Mouse (Mus musculus) MN1 (cell line): ENCODE data around the gene Cd101.

ENCODE experiments used
- DNase-seq: peaks from one replicate; pipeline ENCODE4 v3.0.0-alpha.2; 2016; ENCODE audit warnings: low spot score

Cd101 gene

DNA sequence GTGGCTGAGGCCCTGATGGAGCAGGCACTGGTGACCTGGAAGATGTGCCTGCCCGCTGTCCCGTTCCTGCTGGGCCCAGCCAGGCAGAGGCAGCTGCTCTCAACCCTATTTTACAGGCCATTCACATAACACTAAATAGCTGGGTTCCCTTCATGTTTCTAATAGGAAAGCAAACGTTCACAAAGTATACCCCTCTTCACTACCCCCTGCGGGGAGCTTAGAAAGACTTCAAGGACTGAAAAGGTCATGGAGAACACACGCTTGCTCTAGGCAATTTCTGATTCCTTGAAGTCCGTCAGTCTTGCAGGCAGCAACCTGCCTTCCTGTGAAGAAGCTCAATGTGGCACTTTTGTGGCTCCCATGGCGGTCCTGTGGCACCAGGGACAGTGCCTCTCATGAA lies 12.6 kb upstream of the Cd101 start:
- no peak for DNase-seq

DNA sequence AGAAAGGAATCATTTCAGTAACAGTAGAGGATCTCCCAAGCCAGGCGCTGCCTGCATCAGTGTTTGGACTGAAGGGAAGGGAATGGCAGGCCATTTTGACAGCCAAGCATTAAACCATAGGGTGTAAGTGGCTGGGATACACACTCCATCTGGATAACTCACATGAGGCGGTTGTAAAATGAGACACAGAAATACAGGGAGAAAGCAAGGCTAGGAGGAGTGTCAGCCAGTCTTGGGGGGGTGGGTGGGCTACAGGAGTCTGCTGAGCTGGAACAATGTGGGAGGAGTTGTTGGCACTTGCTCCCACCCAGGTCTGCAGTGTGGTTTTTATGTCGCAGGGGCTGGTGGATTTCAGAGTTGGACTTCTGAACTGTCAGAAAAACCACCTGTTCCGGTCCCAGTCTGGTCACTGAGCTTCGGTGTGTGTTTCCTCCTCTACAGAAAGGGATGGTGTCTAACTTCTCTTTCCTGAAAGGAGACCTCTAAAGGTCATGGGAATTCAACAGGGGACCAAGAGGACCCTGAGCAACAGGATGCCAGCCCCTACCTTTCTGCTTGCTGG lies 8.7 kb upstream of the Cd101 start:
- DNase-seq: no peak

DNA sequence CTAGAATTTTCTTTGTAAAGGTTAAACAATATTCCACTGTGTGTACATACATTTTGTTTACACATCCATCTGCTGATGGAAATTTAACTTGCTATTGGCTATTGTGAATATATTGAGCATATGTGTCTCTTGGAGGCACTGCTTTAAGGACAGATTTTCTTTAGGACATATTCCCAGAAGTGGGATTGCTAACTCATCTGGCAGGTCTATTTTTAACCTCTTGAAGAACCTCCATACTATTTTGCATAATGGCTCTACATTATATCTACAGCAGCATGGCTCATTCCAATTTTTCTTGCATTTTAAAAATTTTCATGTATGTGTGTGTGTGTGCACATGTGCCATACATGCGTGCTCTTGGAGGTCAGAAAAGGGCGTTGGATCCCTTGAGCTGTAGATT lies 6.6 kb upstream of the Cd101 start:
- no peak for DNase-seq

DNA sequence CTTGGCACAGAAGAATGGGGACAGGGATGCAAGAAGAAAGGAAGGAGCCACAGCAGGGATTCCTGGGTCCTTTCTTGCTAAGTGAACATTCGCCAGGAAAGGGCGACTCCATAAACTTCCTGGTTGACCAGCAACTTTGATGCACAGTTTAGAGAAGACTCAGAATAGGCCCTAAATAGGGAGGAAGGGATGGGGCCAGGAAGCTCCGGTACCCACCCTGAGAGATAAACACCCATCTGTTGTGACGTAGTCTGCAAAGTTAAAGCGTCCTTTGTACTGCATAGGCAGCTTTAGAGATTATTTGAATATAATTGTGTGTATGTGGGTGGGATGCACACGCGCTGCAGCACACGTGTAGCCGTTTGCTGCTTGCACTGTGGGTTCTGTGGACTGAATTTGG lies 5.2 kb upstream of the Cd101 start:
- DNase-seq: no peak

DNA sequence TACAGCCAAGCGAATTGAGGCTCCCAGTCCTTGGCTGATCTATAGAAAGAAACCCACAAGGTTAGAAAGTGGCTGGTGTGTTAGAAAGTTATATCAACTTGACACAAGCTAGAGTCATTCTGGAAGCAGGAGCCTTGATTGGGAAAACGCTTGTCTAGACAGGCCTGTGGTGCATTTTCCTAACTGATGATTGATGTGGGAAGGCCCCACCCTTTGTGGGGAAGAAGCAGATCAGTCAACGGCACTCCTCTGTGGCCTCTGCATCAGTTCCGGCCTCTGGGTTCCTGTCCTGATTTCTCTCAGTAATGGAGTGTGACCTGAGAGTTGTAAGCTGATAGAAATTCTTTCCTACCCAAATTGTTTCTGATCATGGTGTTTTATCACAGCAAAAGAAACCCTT lies 4.3 kb upstream of the Cd101 start:
- no peak for DNase-seq

DNA sequence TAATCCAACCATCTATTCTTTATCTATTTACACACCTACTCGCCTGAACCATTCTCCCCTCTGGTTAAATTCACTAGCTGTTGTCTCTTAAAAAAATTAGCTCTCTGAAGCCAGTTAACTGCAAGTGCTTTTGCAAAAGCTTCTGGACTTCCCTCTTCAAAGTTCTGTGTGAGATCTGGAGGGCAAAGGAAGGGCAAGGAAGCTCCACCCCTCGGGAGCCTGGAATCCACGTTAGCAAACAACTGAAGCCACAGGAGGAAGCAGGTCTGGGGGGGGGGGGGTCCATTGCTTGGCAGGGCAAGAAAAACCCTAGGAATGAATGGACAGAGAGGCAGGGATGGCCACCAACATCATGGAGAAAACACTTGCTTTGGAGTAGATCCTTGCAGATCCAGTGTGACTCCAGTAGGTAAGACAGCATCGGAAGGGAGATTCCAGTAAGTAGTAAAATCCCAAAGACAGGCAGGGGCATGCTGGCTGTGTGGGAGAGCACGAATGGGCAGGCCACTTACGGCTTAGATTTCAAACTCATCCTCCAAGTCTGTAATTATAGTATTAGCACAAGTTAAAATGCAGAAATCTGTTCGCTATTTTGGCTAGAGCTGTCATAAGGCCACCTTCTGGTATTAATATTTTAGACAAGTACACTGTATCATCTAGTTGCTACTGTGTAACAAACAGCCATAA lies 2.2 kb upstream of the Cd101 start:
- DNase-seq: no peak

DNA sequence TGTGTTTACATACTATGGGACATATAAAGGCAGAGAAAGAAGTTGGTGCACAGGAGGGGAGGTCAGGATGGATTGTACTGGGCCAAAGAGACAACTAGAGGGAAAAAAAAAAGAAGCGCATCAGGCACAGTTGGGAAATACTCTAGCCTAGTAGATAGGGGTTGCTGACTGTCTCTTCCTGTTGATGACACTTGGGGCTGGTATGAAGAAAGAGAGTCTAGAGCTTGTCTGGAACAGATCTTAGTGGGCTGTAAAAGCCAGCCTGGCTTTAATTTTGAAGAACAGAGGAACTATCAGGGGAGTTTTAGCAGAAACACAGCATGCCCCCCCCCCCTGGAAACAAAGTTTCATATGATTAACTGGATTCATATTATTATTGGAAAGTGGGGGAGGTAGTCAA lies 1.3 kb upstream of the Cd101 start:
- no peak for DNase-seq

DNA sequence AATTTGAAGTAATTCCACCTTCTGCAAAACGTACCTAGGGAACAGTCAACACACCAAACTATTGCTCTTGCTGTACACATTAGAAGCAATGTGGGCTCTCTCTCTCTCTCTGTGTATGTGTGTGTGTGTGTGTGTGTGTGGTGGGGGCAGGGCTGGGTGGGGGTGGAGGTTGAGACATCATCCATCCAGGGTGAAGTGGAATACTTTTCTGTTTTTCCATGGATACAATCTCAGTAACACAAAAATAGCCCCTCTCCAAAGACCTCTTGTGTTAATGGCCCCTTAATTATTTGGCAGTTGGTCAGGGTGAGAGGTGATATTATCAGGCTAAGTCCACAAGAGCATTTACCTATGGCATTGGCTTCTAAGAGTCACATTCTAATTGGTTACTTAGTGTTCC lies 2.6 kb downstream of the Cd101 start:
- DNase-seq: no peak

DNA sequence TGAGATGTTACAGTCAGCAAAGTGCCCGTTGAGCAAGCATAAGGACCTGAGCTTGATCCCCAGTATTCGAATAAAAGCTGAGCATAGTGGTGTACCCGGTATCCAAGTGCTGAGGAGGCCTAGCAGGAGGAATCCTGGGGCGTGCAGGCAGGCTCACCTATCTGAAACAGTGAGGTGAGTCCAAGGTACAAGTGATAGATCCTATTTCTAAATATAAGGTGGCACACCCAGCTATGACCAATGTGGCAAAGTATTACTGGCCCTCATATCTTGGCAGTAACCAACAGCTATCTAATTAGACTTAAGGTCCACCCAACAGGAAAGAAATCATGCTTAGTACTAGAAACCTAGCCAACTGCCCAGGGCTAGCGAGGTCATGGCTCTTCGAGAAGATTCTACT lies 6.4 kb downstream of the Cd101 start:
- no peak for DNase-seq

DNA sequence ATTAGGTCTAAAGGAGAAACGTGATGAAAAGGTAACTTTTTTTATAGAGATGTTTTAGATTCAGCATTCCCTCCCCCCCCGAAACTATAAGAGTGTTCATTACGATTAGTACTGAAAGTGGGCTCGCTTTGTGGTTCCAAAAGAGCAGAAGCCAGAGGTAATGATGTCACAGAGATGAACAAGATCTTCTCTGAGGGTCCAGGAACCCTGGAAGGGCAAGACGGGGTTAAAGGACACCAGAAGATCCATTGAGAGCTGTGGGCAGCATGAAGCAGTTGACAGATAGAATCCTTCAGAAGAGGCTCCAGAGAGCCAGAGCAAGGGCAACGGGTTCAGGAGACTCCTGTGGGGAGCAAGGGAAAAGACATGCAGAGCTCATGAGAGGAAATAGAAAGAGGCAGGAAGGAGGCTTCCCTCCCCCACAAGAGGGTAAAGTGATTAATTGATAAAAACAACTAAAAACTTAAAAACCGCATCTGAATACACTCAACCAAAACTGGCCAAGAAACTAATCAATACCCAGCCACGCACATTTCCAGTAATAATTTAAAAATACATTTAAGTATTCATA lies 7.8 kb downstream of the Cd101 start:
- DNase-seq: no peak

DNA sequence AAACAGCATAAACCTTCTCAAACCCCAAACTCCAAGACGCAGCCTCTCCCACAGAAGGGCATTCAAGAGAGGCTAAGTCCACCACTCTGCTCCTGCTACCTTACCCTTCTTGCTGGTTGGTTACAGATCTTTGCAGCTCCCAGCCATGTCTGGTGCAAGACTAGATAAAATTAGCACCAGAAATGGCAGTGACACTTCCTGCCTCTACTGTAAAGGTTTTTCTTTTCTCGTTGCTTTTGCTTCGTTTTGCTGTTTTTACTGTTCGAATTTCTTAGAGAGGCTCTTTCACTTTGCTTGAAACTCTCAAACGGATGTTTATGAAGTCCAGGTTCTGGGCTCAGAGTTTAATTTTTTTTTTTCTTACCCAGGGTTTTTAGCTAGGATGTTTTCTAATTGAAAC lies 8.3 kb downstream of the Cd101 start:
- no peak for DNase-seq

DNA sequence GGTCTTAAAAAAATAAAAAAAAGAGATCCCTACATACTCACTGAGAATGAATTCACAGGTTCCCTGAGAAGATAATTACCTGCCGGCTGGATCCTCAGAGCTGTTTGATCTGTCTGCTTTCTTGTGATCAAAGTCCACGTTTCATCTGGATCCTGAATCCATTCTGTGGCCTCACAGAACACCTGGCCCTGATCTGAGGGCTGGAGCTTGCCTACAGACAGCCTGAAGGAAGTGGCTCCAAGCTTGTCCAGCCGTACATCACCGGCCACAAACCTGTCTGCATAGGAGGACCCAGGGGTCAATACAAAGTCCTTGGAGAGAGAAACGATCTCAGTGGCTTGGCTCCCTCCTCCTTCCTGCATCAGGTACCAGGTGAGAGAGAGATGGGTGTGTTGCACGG lies 10.9 kb downstream of the Cd101 start:
- no peak for DNase-seq

DNA sequence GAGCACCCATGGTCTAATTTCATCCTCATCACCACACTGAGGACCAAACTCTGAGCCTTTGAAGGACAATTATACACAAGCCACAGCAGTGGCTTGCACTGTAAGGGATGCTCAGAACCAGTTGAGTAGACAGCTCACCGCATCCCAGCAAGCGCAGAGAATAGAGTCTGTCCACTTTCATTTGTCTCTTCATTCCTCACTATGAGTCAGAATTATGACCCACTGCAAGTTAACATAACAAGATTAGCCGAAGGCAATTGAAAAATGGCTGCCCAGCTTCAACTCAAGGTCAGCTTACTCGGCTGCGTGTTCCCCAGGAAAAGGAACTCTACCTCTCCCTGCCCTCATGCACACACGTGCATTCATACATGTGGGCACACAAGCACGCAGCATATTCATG lies 13.3 kb downstream of the Cd101 start:
- DNase-seq: peak; percentile 51

DNA sequence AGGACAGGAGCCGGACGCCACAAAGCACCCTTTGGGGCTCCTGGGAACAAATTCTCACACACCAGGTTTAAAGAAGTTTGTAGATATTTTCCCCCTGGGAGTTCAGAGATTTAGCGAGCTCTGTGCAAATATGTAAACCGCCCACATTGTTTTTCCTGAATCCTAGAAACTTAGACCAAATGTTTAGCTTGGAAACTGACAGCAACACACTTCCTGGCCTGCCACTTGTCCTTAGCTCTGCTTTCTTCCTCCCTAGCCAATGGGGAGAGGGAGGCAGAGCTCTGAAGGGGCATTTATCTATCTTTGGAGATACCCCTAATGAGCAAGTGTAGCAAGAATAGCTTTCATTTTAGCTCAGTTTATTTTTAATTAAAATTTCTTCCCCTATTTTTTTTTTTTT lies 14.1 kb downstream of the Cd101 start:
- no peak for DNase-seq

DNA sequence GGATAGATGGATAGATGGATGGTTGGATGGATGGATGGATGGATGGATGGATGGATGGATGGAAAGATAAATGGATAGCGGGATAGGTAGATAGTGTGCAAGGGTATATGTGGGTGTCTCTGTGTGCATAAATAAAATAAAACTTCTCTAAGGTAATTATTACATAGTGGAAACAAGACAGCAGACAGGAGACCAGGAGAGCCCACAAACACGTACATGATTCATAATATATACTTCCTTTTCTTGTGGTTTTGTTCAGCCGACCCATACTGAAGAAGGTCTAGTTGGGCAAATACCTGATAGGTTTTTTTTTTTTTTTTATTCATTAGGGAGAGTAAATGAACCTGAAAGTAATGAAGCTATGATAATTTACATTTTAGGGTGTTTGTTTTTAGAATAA lies 15.8 kb downstream of the Cd101 start:
- no peak for DNase-seq

DNA sequence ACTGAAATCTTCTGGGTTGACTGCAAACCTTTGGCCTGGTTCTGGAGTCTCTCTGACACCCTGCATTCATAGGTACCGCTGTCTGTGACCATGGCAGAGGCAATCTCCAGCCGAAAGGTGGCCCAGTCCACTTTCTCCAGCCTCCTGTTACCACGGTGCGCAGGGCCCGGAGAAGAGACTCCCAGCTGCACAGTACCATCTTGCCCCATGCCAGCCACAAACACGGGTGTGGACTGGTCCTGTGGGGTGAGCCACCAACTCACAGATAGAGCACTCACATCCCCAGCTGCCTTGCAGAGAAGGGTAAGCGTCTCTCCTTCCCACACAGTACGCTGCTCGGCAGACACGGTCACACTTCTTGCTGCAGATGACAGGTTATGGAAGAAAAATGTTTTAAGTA lies 16.4 kb downstream of the Cd101 start:
- no peak for DNase-seq

DNA sequence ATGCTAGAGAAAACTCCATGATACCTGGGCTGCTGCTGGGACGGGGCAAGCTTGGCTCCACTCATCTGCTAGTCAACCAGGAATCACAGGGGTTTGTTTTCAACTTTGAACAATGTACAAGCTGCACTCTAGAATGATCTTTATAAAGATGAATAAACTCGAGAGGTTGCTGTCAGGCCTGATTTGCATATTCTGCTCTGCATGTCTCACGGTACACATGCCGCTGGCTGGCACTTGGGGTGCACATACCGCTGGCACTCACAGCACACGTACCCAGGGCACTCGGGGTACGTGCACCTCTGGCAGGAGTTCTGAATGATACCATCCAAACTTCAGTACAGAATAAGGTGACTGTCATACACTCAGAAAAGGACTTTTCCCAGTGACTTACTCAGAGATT lies 16.8 kb downstream of the Cd101 start:
- no peak for DNase-seq

DNA sequence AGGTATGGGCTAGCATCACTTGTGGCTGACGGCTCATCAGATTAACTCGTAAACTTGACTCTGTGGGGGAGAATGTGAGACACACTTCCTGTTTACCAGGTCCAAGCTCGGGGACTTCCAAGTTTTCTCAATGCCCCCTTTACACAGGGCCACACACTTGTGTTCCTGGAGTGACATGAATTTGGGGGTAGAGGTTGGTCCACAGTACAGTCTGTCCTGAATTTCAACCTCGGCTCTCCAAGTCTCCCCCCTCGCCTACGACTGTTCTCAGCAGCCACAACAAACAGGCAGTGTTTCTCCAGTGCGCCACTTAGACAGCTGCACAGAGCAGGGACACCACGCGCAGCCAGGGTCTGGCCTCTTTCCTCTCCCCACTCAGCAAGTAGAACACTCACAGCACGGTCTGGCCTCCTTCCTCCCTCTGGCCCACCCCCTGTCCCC lies 17.2 kb downstream of the Cd101 start:
- DNase-seq: no peak

DNA sequence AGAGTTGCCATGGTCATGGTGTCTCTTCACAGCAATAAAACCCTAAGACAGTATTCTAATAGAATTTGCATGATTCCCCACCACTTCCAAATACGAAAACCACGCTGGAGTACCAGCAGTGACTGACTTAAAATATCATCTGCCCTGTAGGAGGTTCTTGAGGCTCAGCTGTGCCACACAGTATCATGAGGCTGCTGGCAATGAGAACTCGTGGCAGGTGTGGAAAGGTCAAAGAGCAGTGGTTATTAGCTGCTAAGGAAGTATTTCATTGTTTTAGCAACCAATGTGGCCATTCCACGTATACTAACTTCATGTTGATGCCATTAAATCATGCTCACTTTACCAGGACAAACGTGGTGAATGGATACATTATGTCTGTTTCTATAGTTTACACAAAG lies 18.2 kb downstream of the Cd101 start:
- DNase-seq: no peak

DNA sequence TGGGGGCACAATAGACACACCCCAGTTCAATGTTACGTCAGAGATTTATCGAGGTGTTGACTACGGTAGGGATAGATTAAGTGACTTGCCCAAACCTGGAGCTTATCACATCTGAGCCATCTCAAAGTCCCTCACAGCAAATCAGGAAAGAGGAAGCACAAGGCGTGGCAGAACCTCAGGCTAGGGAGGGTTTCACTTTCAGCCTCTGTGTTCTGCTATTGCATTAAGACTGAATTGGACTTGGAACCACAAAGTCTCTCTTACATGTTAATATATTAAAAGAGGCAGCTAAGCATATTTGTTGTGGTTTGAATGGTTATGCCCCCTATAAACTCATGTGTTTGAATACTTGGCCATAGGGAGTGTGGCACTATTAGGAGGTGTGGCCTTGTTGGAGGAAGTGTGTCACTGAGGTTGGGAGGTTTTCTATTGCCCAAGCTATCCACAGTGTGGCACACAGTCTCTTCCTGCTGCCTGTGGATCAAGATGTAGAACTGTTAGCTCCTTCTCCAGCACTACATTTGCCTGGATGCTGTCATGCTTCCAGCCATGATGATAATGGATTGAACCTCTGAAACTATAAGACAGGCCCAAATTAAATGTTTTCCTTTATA lies 18.7 kb downstream of the Cd101 start:
- no peak for DNase-seq

DNA sequence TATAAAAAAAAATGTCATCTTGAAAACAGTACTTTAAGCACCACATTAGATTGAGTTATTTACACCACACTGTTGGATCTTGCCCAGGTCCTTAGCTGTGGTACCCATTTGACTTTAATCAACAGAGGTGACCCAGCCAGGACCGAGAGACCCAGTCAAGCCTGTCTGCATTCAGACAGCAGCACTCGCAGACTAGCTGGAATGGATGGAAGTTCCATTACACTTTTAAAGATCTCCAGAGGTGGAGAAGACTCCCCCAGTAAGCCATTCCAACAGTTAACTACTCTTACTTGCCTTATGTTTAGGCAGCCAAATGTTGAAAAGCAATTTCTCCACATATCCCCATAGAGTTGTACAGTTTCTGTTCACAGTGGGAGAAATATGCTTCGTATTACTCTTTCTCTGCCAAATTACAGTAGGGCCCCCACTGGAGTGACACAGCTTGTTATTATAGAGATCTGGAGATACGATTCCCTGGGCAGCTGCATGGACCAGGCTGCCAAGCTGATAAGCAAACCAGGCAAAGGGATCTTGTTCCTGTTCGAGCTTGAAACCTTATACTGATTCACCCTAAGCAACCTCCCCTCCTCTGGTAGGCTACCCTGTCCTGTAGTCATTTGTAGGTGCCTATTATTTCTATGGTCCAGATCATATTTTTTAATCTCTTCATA lies 22.1 kb downstream of the Cd101 start:
- peak; percentile 12 for DNase-seq

DNA sequence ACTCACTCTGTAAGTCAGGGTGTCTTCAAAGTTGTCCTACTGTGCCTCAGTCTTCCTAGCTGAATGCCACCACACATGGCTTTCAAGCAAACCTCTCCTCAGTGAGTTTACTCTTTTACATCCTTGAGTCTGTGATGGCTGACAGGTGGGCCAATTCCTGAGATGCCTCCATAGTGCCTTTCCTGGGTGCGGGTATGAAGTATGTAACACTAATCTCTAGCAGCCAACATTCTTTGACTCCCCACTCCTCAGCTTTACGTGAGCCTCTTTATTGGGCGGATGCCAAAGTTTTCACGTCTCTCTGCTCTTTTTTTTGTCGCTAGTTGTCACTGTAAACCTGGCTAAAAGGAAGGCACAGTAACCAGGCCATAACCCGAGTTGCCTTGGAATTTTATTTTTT lies 24.0 kb downstream of the Cd101 start:
- DNase-seq: no peak
